Mouse (Mus musculus) ES-Bruce4 (cell line): ENCODE measurements around the gene Dab2ip.

ENCODE experiments used
- CTCF ChIP-seq: IDR thresholded peaks from one replicate; pipeline ENCODE4 v1.8.1; 2011; ENCODE audit warnings: low read depth, low read length
- POLR2A ChIP-seq: IDR thresholded peaks from one replicate; pipeline ENCODE4 v1.8.1; 2011; ENCODE audit warnings: low read length; ENCODE audit not compliant: insufficient read depth

DNA sequence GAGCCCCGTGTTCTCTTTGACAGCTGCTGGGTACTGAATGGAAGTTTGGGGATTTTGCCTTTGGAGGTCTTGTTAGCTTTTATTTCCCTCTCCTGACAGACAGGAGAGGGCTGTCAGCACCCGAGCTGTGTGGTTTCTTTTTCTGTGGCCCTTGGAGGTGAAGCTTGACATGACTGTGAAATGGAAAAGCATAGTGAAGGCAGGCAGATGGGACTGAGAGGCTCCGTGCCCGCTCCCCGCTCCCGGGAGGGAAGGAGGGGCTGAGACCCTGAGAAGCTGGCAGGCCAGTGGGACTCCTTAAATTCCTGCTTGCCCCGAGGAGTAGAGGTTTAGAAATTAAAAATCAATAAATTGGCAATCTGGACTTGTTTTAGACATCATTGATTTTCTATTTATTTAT is 70.0 kb downstream of the Dab2ip start:
- no peak for TF ChIP-seq POLR2A
- TF ChIP-seq CTCF: no peak
